Mouse (Mus musculus) spleen, postnatal 36 days (tissue): ENCODE measurements at regions not wholly inside any gene's neighbourhood (a gene's known extent, or its start where the extent isn't known, plus 50 kb on each side); places are given as distances from the start of the nearest gene placed in this dataset.

Source experiments
- DNase-seq, 2 experiments: peaks; one replicate each; pipeline ENCODE4 v3.0.0; 2022; ENCODE audit warnings: low spot score in 2 of 2, mixed read lengths in 1 of 2

GRCm38 (mm10) chr10:66857330-66857729, 238.6 kb upstream of the Jmjd1c start:
- DNase-seq, result peak; percentile 29 to 31

GRCm38 (mm10) chr10:66861421-66861820, 234.5 kb upstream of the Jmjd1c start:
- DNase-seq, result no peak

GRCm38 (mm10) chr10:66864161-66864862, 231.6 kb upstream of the Jmjd1c start:
- DNase-seq, result peak; percentile 52 to 60

- DNase-seq, result no peak
Observed at GRCm38 (mm10) chr10:66865010-66865582, 230.8 kb upstream of the Jmjd1c start.

GRCm38 (mm10) chr10:66871133-66871664, 224.7 kb upstream of the Jmjd1c start:
- DNase-seq, result no peak

GRCm38 (mm10) chr10:66871673-66872072, 224.3 kb upstream of the Jmjd1c start:
- DNase-seq, result no peak

- no peak for DNase-seq
Observed at GRCm38 (mm10) chr10:66873468-66873867, 222.5 kb upstream of the Jmjd1c start.

- no peak for DNase-seq
Observed at GRCm38 (mm10) chr10:66879071-66879470, 216.9 kb upstream of the Jmjd1c start.

- no peak for DNase-seq
Observed at GRCm38 (mm10) chr10:66882825-66883224, 213.1 kb upstream of the Jmjd1c start.

- DNase-seq, result no peak
Observed at GRCm38 (mm10) chr10:66885575-66885974, 210.3 kb upstream of the Jmjd1c start.

- DNase-seq, result no peak
Observed at GRCm38 (mm10) chr10:66889786-66890555, 206.0 kb upstream of the Jmjd1c start.

GRCm38 (mm10) chr10:66891811-66892210, 204.1 kb upstream of the Jmjd1c start:
- DNase-seq, result no peak

- DNase-seq, result no peak
Observed at GRCm38 (mm10) chr10:66893836-66894235, 202.1 kb upstream of the Jmjd1c start.

- DNase-seq, result no peak
Observed at GRCm38 (mm10) chr10:66896698-66897622, 199.0 kb upstream of the Jmjd1c start.

GRCm38 (mm10) chr10:66899724-66900123, 196.2 kb upstream of the Jmjd1c start:
- DNase-seq, result no peak

GRCm38 (mm10) chr10:66900781-66901180, 195.1 kb upstream of the Jmjd1c start:
- no peak for DNase-seq

GRCm38 (mm10) chr10:66901873-66902272, 194.1 kb upstream of the Jmjd1c start:
- DNase-seq, result no peak

GRCm38 (mm10) chr10:66904552-66905367, 191.2 kb upstream of the Jmjd1c start:
- no peak for DNase-seq

GRCm38 (mm10) chr10:66907842-66908241, 188.1 kb upstream of the Jmjd1c start:
- DNase-seq, result no peak

GRCm38 (mm10) chr10:66909204-66909889, 186.6 kb upstream of the Jmjd1c start:
- peak; percentile 27 to 36 for DNase-seq
